Mouse (Mus musculus) cerebellum, adult 2 months (tissue): ENCODE data around the gene 1700025B11Rik. TPM values are rescaled to one million over a fixed set of nuclear protein-coding genes. Genes with fewer than 3 reads are reported as not detected.
"Not testable (repeated sequence)": the region's sequence is repeated elsewhere in the genome, so short reads cannot be mapped to it uniquely, and the experiment has no call there.

Experiments used
- DNase-seq, 2 experiments: peaks; one replicate each; pipeline ENCODE4 v3.0.0; 2021
- H3K27ac ChIP-seq: fragments of 200-500 bp; 2 replicates; pipeline ENCODE4 v1.5.1; 2012; ENCODE audit warnings: low read length, control low read depth, inconsistent platforms; ENCODE audit not compliant: insufficient read depth
- H3K27me3 ChIP-seq: fragments of 200-500 bp; 2 replicates; pipeline ENCODE4 v1.6.1; 2012; ENCODE audit warnings: inconsistent platforms, mild to moderate bottlenecking, low read length, moderate library complexity; ENCODE audit not compliant: control insufficient read depth, insufficient read depth
- H3K4me1 ChIP-seq: fragments of 200-500 bp; 2 replicates; pipeline ENCODE4 v1.6.1; 2011; ENCODE audit warnings: low read length; ENCODE audit not compliant: control insufficient read depth, insufficient read depth
- H3K4me3 ChIP-seq: fragments of 200-500 bp; replicated peaks from 2 replicates; pipeline ENCODE3; 2011; ENCODE audit warnings: mild to moderate bottlenecking, low read depth, low read length, control low read depth; ENCODE audit not compliant: insufficient read depth
- CTCF ChIP-seq: fragments of 200-500 bp; IDR thresholded peaks from 2 replicates; pipeline ENCODE4 v1.5.1; 2011; ENCODE audit warnings: low read depth, mild to moderate bottlenecking, control low read depth, low read length, moderate library complexity, borderline replicate concordance; ENCODE audit not compliant: insufficient read depth
- POLR2A ChIP-seq: fragments of 200-500 bp; IDR thresholded peaks from 2 replicates; pipeline ENCODE4 v1.6.1; 2011; ENCODE audit warnings: low read length, control low read depth, borderline replicate concordance; ENCODE audit not compliant: insufficient read depth
- WGBS: fragments of 180-500 bp; shearing (Covaris S2); methylation state at CpG from one replicate; pipeline ENCODE4 v1.1.7; 2018; 5-methylcytosine and 5-hydroxymethylcytosine counted together
- polyA plus RNA-seq: library from polyadenylated mRNA; depleted of rRNA; stranded (reverse); fragments of >200 nt; gene quantifications from 2 replicates; pipeline ENCODE4 v1.2.3, GENCODE M21; 2012; rRNA removed

1700025B11Rik gene
- polyA plus RNA-seq, 1 experiment: not detected

- Histone ChIP-seq H3K4me1 (no peaks in the 10 kb centered on the region), H3K27ac (no peak overlapping the region), H3K27me3 (no peaks in the 10 kb centered on the region), H3K4me3 (no peak overlapping the region)
- no peak for DNase-seq
- WGBS: 10% methylated on average over 1 of the region's 1 CpGs
- no peak for TF ChIP-seq CTCF
Measured at GRCm38 (mm10) chr15:77581681-77582080, 20.0 kb upstream of the 1700025B11Rik start.

- no peaks in the 10 kb centered on the region for H3K4me1 ChIP-seq
- WGBS: 96% methylated on average over 4 of the region's 4 CpGs
Measured at GRCm38 (mm10) chr15:77579311-77579710, 17.6 kb upstream of the 1700025B11Rik start.

GRCm38 (mm10) chr15:77578801-77579200 lies 17.1 kb upstream of the 1700025B11Rik start:
- Histone ChIP-seq H3K4me1 (no peaks in the 10 kb centered on the region), H3K27me3 (no peaks in the 10 kb centered on the region), H3K27ac (no peak overlapping the region), H3K4me3 (no peak overlapping the region)
- TF ChIP-seq CTCF: no peak
- TF ChIP-seq POLR2A: no peak
- no peak for DNase-seq
- WGBS: 93% methylated on average over 2 of the region's 2 CpGs

More at GRCm38 (mm10) chr15:77579311-77579710, 17.6 kb upstream of the 1700025B11Rik start:
- Histone ChIP-seq H3K27me3 (no peaks in the 10 kb centered on the region), H3K4me3 (no peak overlapping the region), H3K27ac (no peak overlapping the region)
- TF ChIP-seq POLR2A (no peak), CTCF (no peak)
- DNase-seq: no peak

- H3K27ac ChIP-seq: no peak overlapping the region
- H3K4me1 ChIP-seq: no peaks in the 10 kb centered on the region
- H3K4me3 ChIP-seq: no peak overlapping the region
- no peak for DNase-seq
- TF ChIP-seq POLR2A (no peak), CTCF (no peak)
- no peaks in the 10 kb centered on the region for H3K27me3 ChIP-seq
Measured at GRCm38 (mm10) chr15:77563219-77563618, 1.5 kb upstream of the 1700025B11Rik start.

GRCm38 (mm10) chr15:77539221-77539620 lies 22.5 kb downstream of the 1700025B11Rik start:
- not testable (repeated sequence) for H3K27me3 ChIP-seq, H3K27ac ChIP-seq, DNase-seq, H3K4me3 ChIP-seq, H3K4me1 ChIP-seq
- WGBS: 11% methylated on average over 1 of the region's 1 CpGs

- no peak within 1 kb of the TSS for H3K27ac ChIP-seq
- no peak for DNase-seq
- no peaks in the 10 kb centered on the region for H3K27me3 ChIP-seq
- no peak within 1 kb of the TSS for H3K4me3 ChIP-seq
- no peaks in the 10 kb centered on the region for H3K4me1 ChIP-seq
- TF ChIP-seq POLR2A (no peak), CTCF (no peak)
Measured at GRCm38 (mm10) chr15:77533216-77533615, 28.5 kb downstream of the 1700025B11Rik start, which contains the start of gene Apol7c. Gene Apol7c (minus strand): TSS chr15:77533316.

- 24% methylated on average over 6 of the region's 6 CpGs for WGBS
- H3K4me1 ChIP-seq, H3K27ac ChIP-seq, H3K27me3 ChIP-seq, H3K4me3 ChIP-seq: not testable (repeated sequence)
- peak; percentile 9 to 33 for DNase-seq
- TF ChIP-seq CTCF: peak; percentile 24; the same call in 1 of the 2 replicates
Measured at GRCm38 (mm10) chr15:77523186-77523843, 38.4 kb downstream of the 1700025B11Rik start.

- WGBS: 78% methylated on average over 4 of the region's 4 CpGs
Measured at GRCm38 (mm10) chr15:77520596-77520995, 41.1 kb downstream of the 1700025B11Rik start.

More at GRCm38 (mm10) chr15:77520596-77520995, 41.1 kb downstream of the 1700025B11Rik start:
- H3K27me3 ChIP-seq, H3K4me3 ChIP-seq, H3K4me1 ChIP-seq, DNase-seq, H3K27ac ChIP-seq: not testable (repeated sequence)

Other genes with a start within 250 kb of the 1700025B11Rik start
- gene Apol7a, start 162.8 kb downstream of the 1700025B11Rik start, polyA plus RNA-seq: 0.06 and 0.07 TPM in 2 replicates
- 0.59 and 1.0 TPM in 2 replicates for gene Apol9a, start 150.8 kb downstream of the 1700025B11Rik start, polyA plus RNA-seq
- gene Apol7b, start 114.4 kb downstream of the 1700025B11Rik start, polyA plus RNA-seq: 0.13 TPM in 1 of 2 replicates, not detected in the other
- gene Apol10a, start 84.8 kb downstream of the 1700025B11Rik start, polyA plus RNA-seq: not detected in 2 replicates
- gene Apol11a, start 53.6 kb downstream of the 1700025B11Rik start, polyA plus RNA-seq: not detected in 2 replicates
- gene Apol7c, start 28.6 kb downstream of the 1700025B11Rik start, polyA plus RNA-seq: not detected in 2 replicates
- 0.17 and 0.31 TPM in 2 replicates for gene Apol10b, start 34.2 kb upstream of the 1700025B11Rik start, polyA plus RNA-seq
- not detected in 2 replicates for gene Gm36245, start 37.4 kb upstream of the 1700025B11Rik start, polyA plus RNA-seq
- 0.13 TPM in 1 of 2 replicates, not detected in the other for gene Apol11b, start 81.4 kb upstream of the 1700025B11Rik start, polyA plus RNA-seq
- gene Apol7e, start 137.0 kb upstream of the 1700025B11Rik start, polyA plus RNA-seq: not detected in 2 replicates
- 0.35 and 0.41 TPM in 2 replicates for gene Apol9b, start 167.1 kb upstream of the 1700025B11Rik start, polyA plus RNA-seq
- 6.9 and 8.2 TPM in 2 replicates for gene Apol8, start 195.1 kb upstream of the 1700025B11Rik start, polyA plus RNA-seq